Mouse (Mus musculus) yolk sac, embryonic 10.5 days (tissue): ENCODE results near the gene Pitpna.
"Not testable (repeated sequence)": the region's sequence is repeated elsewhere in the genome, so short reads cannot be mapped to it uniquely, and the experiment has no call there.

ENCODE experiments used
- DNase-seq: peaks from one replicate; pipeline ENCODE4 v3.0.0-alpha.2; 2017; ENCODE audit warnings: low spot score

Pitpna gene

DNA sequence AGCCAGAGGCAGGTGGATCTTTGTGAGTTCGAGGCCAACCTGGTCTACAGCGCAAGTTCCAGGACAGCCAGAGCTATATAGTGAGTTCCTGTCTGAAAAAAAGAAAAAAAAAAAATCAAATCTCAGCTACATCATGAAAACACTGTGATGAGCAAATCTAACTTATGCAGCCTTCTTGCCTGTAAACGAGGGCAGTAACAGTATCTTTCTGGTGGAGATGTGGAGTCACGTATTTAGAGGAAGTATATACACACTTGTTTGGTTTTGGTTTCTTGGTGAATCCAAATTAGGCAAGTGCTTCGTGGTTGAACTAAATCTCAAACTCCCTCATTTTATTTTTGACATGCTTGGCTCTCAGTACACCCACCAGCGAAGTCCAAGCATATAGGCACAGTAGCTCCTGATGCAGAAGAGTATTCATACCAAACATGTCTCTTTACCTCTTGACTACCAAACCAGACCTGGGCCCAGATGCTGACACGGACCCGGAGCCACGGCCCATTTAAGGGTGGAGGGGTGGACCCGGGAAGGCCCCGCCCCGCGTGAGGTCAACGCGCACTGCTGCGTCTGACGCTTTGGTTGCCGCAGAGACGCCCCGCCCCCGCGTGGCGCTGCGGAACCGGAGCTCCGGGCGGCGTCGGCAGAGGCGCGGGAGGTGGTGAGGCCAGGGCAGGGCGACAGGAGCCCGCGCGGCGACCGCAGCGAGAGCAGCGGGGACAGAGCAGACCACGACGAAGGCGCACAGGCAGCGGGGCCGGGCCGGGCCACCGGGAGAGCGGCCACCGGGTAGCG lies at the start of gene Pitpna:
Gene Pitpna, plus strand, starts transcription at position 605 of the 792 bp plus-strand sequence.
- DNase-seq = peak; percentile 89

DNA sequence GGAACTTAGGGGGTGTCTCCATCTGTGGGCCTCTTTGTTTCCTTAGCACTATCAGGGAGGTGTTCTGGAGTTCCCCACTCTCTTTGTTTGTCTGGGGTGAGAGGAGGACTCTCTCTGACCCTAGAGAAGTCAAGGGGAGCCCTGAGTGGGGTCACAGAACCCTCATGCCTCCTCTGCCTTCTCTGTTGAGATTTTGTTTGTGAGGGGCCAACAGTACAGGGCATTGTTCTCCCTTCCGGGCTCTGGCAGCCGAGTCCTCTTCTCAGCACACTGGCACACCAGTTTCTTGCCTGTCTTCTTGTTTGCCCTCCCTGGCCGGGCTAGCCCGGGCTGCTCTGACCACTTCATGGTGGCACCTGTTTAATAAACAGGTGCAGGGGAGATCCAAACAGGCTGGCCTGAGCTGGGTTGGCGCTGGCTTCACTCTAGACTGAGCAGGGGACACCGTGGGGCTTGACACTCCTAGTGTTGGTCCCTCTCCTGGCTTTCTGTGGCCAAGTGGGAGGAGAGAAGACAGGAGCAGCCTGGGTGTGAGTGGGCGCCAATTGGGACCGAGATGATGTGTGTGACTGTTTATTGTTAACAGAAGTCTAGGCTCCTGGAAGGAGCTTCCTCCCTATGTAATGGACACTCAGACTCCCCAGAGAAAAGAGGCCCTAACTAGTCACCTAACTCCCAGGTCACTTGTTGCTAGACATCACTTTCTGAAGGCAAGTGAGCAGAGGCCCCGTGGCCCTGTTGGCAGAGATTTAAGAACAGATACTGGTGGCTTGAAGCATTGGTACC lies 49.5 kb upstream of the Pitpna start:
- no peak for DNase-seq

DNA sequence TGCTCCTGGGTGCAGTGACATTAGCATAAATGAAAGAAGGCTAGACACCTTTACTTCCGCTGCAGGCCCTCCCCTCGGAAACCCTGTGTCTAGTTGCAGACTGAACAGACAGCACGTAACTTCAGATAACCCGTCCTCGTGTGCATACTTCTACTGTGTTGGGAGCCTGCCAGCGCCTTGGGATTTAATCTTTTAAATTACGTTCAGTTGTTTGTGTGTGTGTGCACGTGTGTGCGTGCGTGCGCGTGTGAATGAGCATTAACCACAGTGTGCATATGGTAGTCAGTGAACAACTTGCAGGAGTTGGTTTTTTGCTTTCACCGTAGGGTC lies 49.0 kb upstream of the Pitpna start:
- DNase-seq = no peak

GRCm38 (mm10) chr11:75540209-75540608 lies 47.7 kb upstream of the Pitpna start:
- DNase-seq = no peak

DNA sequence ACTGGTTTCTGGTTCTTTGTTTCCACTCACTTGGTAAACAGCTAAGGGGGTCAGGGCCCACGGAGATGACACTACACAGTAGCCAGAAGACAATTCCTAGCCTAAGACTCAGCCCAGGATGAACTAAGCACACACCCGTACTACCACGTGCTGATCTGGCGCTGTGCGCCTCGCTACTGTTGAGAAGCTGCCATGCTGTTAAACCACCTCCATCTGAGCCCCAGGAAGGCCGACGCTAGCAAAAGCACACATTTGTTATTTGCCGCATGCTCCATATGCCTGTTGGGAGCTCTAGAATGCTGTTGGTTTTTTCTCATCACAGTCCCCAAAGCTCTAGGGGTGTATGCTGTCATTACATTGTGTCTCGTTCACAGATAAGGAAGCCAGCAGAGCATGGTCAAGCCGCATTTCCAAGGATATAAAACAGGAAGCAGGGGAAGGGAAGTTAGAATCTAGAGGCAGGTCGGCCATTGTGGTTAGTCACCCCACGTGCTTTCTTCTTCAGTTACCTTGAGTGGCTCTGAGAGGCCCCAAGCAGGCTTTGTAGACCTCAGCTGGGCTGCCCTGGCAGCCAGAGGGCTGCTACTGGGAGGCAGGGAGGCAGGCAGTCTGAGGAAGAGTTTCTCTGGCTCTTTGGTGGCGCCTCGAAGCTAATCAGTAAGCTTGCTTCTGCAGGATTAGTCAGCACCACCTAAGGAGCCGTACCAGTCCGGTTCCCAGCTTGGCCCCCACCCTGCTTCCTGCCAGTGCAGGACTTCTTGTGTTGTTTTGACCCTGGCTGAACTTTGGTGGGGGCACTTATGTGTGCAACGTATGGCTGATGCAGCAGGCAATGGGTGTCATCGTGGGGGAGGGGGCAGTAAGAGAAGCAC lies 47.0 kb upstream of the Pitpna start:
- DNase-seq = peak; percentile 54

DNA sequence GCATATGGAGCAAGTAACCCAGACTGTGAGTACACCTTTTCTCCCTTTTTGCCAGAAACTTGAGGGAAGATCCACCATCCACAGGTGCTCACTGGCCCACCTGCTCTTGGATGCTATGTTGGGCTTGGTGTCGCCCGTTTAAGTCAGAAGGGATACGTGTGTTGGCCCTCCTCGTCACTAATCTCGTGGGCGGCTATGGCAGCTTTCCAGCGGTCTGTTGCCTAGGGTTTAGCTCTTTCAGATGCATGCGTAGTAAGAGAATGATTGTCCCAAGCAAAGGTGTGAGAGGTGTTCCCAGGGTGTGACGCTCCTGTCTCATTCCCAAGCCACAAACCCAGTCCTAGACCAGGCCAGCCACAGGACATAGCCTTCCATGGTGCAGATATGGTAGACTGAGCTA lies 43.2 kb upstream of the Pitpna start:
- no peak for DNase-seq

GRCm38 (mm10) chr11:75546057-75546456 lies 41.8 kb upstream of the Pitpna start:
- no peak for DNase-seq

- peak; percentile 91 for DNase-seq
These were observed 38.2 kb upstream of the Pitpna start for GRCm38 (mm10) chr11:75549658-75550111.

DNA sequence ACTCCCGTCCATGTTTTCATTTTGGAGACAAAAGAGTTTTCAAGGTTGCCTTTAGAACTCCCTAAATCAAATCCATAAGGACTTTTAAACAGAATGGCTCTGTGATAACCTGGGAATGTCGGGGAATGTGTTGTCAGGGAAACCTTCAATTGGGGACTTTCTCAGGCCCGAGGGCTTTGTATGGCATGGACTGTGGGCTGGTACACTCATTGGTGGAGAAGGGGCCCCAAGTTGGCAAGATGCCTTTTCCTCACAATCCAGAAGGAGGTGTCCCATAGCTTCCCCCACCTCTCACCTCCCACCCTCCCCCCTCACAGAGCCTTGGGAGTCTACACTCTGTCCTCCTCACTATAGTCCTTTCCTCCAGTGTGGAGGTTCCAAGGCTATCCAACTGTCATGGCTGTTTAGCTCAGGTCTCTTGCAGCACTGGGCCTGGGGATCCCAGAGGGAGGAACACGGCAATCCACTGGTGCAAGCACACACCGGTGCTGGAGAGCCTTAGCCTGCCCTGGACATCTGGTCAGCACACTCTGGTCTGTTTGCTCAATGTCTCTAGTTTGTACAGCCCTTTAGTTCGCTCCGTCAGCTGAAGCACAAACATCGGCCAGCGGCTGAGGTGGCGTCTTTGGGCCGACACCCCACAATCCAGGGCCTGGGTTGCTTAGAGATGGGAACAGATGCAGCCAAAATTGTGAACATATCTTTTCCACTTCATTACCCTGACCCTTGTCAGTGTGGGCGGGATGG lies 37.5 kb upstream of the Pitpna start:
- DNase-seq = peak; percentile 60

- no peak for DNase-seq
These were observed 36.6 kb upstream of the Pitpna start for GRCm38 (mm10) chr11:75551321-75551720.

DNA sequence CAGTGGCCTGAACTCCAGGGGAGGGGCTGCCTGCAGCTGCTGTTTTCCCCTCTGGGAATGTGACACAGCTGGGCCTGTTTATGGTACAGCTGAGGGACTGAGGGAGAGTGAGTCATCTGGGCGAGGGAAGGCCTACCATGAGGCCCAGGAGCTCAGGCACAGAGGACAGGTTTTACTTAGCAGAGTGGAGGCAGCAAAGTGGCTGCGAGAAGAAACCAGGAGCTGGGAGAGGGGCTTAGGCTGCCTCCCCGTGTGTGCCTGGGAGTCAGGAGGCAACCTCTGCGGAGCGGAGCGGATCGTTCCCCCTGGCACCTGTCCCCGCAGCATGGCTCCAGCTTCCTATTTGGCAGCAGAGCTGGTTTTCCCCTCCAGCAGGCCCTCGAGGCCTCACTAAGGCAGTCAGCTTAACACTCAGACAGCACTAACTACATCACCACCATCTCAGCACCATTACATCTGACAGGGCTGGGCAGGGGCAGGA lies 35.9 kb upstream of the Pitpna start:
- DNase-seq = no peak

DNA sequence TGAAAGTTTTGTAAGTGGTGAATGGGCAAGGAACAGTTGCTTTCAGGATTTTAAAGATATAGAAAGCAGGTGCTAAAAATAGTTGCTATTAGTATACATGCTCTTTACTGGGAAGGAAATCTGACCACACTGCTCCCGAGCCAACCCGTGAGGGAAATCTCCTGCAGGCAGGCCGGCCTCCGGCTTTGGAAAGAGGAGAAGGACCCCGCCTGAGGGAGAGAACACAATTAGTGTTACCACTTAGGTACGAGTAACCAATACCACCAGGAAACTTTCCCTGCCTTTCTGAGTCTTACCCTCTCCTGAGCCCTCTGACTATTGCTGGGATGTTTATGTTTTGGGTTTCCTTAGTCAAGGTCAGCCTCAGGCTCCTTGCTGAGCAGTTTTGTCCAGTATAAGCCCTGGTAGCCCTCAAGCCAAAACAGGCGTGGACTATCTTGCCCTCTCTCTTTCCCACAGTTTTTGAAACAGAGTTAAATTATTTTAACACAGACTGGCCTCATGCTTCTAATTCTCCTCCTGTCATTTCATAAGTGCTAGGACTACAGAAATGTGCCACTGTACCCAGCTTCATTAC lies 34.9 kb upstream of the Pitpna start:
- no peak for DNase-seq

DNA sequence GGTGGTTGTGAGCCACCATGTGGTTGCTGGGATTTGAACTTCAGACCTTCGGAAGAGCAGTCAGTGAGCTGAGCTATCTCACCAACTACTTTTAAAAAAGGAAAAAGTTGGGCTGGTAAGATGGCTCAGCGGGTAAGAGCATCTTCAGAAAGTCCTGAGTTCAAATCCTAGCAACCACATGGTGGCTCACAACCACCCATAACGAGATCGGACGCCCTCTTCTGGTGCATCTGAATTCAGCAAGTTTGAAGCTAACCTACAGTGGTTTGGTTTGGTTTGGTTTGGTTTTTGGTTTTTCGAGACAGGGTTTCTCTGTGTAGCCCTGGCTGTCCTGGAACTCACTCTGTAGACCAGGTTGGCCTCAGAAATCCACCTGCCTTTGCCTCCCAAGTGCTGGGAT lies 31.9 kb upstream of the Pitpna start:
- not testable (repeated sequence) for DNase-seq

DNA sequence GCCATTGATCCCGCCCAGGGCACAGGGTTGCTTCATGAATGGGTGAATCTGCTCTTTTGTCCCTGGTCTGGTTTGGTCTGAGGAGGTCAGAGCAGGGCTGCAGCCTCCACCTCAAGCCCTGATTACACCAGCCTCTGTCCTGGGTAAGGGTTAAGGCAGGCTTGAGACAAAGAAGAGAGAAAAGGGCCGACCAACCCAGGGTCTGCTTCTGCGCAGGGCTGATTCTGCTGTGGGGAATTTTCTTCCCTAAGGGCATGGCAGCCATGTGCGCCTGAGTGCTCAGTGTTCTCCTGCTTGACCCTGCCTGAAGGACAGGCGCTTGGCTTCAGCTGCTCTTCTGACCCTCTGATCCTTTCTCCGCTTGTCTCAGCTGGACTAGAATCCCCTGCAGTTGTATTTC lies 30.8 kb upstream of the Pitpna start:
- DNase-seq = no peak

- no peak for DNase-seq
These were observed 29.8 kb upstream of the Pitpna start for GRCm38 (mm10) chr11:75558101-75558500.

DNA sequence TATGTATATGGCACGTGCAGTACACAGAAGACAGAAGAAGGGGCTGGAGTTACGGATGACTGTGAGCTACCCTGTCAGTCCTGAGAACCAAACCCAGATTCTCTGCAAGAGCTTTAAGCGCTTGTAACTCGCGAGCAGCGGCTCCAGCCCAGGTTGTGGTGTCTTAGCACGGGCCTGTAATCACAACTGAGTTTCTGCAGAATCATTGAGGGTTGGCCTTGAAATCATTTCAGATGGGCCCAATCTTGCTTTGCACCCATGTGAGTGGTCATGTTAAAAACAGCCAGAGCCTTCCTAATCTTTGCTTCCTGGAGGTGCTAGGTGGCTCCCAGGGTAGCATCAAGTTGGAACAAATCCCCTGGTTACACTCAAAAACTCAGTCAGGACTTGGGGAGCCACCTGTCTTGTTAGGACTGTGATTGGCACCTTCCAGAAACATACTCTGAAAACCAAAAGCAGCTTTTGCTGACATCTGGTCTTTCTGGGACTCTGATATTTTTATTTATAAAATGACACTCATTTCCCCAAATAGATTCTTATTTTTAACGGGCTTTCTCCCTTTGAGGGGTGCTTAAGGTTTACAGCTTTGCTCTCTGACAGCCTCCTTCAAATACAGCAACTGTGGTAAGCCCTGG lies 27.9 kb upstream of the Pitpna start:
- no peak for DNase-seq

- peak; percentile 86 for DNase-seq
These were observed 27.1 kb upstream of the Pitpna start for GRCm38 (mm10) chr11:75560530-75561409.

GRCm38 (mm10) chr11:75561410-75561791 lies 26.5 kb upstream of the Pitpna start:
- no peak for DNase-seq

- no peak for DNase-seq
These were observed 25.1 kb upstream of the Pitpna start for GRCm38 (mm10) chr11:75562840-75563239.
